In genomic region chr7:64064460-64065241, GRCm38 (mm10) we compare ENCODE assay signal across 7 mouse cellular contexts.
DNase-seq lines count a peak whose midpoint lies in the region; ATAC-seq lines count a peak whose summit lies in the region.

No protein-coding gene starts in this region.

- DNase-seq in 3T3-L1 (ENCODE audit: low read depth, low spot score) = peak; percentile 94
- peak; percentile 83 for DNase-seq in Muller cell, postnatal 12 days (ENCODE audit: inconsistent ontology term)
- peak; percentile 49 to 52 for DNase-seq in frontal cortex, postnatal 36 days (ENCODE audit: low spot score in 2 of 2)
- DNase-seq in kidney, adult 8-10 months = peak; percentile 55 to 61
- peak; percentile 87 for DNase-seq in lung, postnatal 25 days (ENCODE audit: low spot score)
- no peak for DNase-seq in embryo, embryonic 10 days (ENCODE audit: low spot score)

- no peak for ATAC-seq in CD4-positive, CD25-positive, alpha-beta regulatory T cell, adult 4 months
